Comparison of ENCODE assay signal across 12 mouse cellular contexts in genomic region chr3:122026676-122027075, GRCm38 (mm10). TPM values are rescaled to one million over a fixed set of nuclear protein-coding genes. Genes with fewer than 3 reads are reported as not detected.
A peak's percentile ranks its signal among the peaks of the same experiment; 100 is the strongest.
DNase-seq lines count a peak whose midpoint lies in the region; ATAC-seq and TF ChIP-seq lines count a peak whose summit lies in the region.
"Had no signal": no experiment of that assay in that cellular context is flagged by ENCODE, and none has a peak within 500 bp of the region (broad histone marks: within the 10 kb centered on the region; RNA-seq: fewer than 3 reads in every experiment).

No protein-coding gene starts in this region.

- no peaks in the 10 kb centered on the region for H3K27me3 ChIP-seq in testis, adult 2 months (ENCODE audit: control insufficient read depth, insufficient read depth, low read length)
- H3K27me3 ChIP-seq in kidney, postnatal 0 days (ENCODE audit: insufficient read depth, low read length), result no peaks in the 10 kb centered on the region

- no peak overlapping the region for H3K4me3 ChIP-seq in testis, adult 2 months (ENCODE audit: control insufficient read depth, low read depth, low read length)
- H3K4me3 ChIP-seq in kidney, postnatal 0 days (replicated peaks; ENCODE audit: low read depth, low read length), result no peak overlapping the region
- H3K4me3 ChIP-seq: hindbrain, embryonic 10.5 days; left cerebral cortex, adult 2 months had no signal

- ATAC-seq in kidney, postnatal 0 days (replicated peaks; ENCODE audit: low FRiP score, low read depth), result no peak

- H3K27ac ChIP-seq in testis, adult 2 months (ENCODE audit: control insufficient read depth, insufficient read depth, low read depth, low read length), result peak overlapping the region; percentile 42; the same call in 1 of the 2 replicates
- H3K27ac ChIP-seq in kidney, postnatal 0 days, result 0 out of 2 replicates have a peak overlapping the region, but pooled peaks have one; percentile 15
- H3K27ac ChIP-seq: hindbrain, embryonic 10.5 days; left cerebral cortex, adult 2 months; liver, embryonic 14.5 days had no signal

- peak; percentile 31 for DNase-seq in heart, adult 8-10 months (ENCODE audit: low spot score)
- no peak for DNase-seq in heart, postnatal 4 days
- DNase-seq in testis, postnatal 14 days (ENCODE audit: low spot score), result no peak
- peak; percentile 76 for DNase-seq in kidney, postnatal 0 days (ENCODE audit: low spot score)
- no peak for DNase-seq in thymus, postnatal 36 days
- no peak for DNase-seq in MN1 (ENCODE audit: low spot score)
- DNase-seq: retina, postnatal 1 day; thymus, postnatal 14 days had no signal

- no peak for TF ChIP-seq CTCF in testis, adult 2 months (IDR thresholded peaks at IDR 0.05; ENCODE audit: control insufficient read depth, insufficient read depth, insufficient replicate concordance, low read depth, low read length)
- TF ChIP-seq CTCF in kidney, postnatal 0 days (IDR thresholded peaks at IDR 0.05; ENCODE audit: low read depth), result no peak

- no peaks in the 10 kb centered on the region for H3K36me3 ChIP-seq in testis, adult 2 months (ENCODE audit: control insufficient read depth, insufficient read depth, low read length)
- no peaks in the 10 kb centered on the region for H3K36me3 ChIP-seq in kidney, postnatal 0 days (ENCODE audit: insufficient read depth, low read length)
- H3K36me3 ChIP-seq: hindbrain, embryonic 10.5 days had no signal

- no peaks in the 10 kb centered on the region for H3K9me3 ChIP-seq in kidney, postnatal 0 days (replicated peaks; ENCODE audit: low read length)
- H3K9me3 ChIP-seq: hindbrain, embryonic 10.5 days had no signal

- no peak overlapping the region for H3K4me2 ChIP-seq in kidney, postnatal 0 days (ENCODE audit: low read length)

- H3K9ac ChIP-seq in kidney, postnatal 0 days (ENCODE audit: low read depth, low read length), result no peak overlapping the region
- H3K9ac ChIP-seq: liver, embryonic 14.5 days had no signal

- no peak for TF ChIP-seq POLR2A in testis, adult 2 months (IDR thresholded peaks at IDR 0.05; ENCODE audit: control insufficient read depth, low read depth, low read length)

- WGBS in kidney, postnatal 0 days, result 43% methylated on average over 5 of the region's 5 CpGs

- H3K4me1 ChIP-seq in testis, adult 2 months (ENCODE audit: control insufficient read depth, insufficient read depth, low read length), result peaks cover 2% of the 10 kb centered on the region; the same call in 1 of the 2 replicates
- no peaks in the 10 kb centered on the region for H3K4me1 ChIP-seq in kidney, postnatal 0 days (replicated peaks; ENCODE audit: insufficient read depth, low read length)
- H3K4me1 ChIP-seq: hindbrain, embryonic 10.5 days had no signal

RNA-seq across cellular contexts. Expression of gene Abca4, which starts 17.6 kb away (rescaled TPM):
- total RNA-seq in heart, adult 8-10 months (2022), result 1 to 10 TPM; 1.8 to 2.7 (median 2.3) TPM
- total RNA-seq in heart, postnatal 4 days (2021), result 1 to 10 TPM; 7.8 to 8.7 TPM
- polyA plus RNA-seq in testis, adult 2 months (2012; rRNA removed), result 0.38 and 0.65 TPM in 2 replicates
- 1.0 and 1.2 TPM in 2 replicates for polyA plus RNA-seq in kidney, postnatal 0 days (2015; fragmentation: Nextera tagmentation; extraction: Ambion mirVana)

Comparison
In these comparisons a context has a peak if more than half of its experiments do, and no peak if none do; other contexts are left out.
1. DNase-seq: peak in heart, adult 8-10 months (single experiment) and kidney, postnatal 0 days (single experiment); none in heart, postnatal 4 days (single experiment), testis, postnatal 14 days (single experiment), thymus, postnatal 36 days (0 of 2) and MN1 (single experiment).